Mouse (Mus musculus) MEL (cell line): ENCODE measurements around the gene Gm11213. TPM values are rescaled to one million over a fixed set of nuclear protein-coding genes. Genes with fewer than 3 reads are reported as not detected.

Experiments used
- DNase-seq: peaks from one replicate; pipeline ENCODE4 v3.0.0; 2011; ENCODE audit warnings: low read depth, low spot score
- H3K27ac ChIP-seq: 2 replicates; pipeline ENCODE4 v1.5.1; 2012; ENCODE audit warnings: low read depth, mild to moderate bottlenecking, control low read depth, low read length, moderate library complexity; ENCODE audit not compliant: control insufficient read depth
- H3K27me3 ChIP-seq, 2 experiments: fragments of 150-350 bp in 1 of 2; sonication (generic) in 1 of 2; 2 replicates each; pipeline ENCODE4 v1.6.1; 2012; ENCODE audit warnings: low read length in 2 of 2, mild to moderate bottlenecking in 2 of 2, improper control_type of control experiment in 1 of 2, moderate library complexity in 1 of 2; ENCODE audit not compliant: insufficient read depth in 2 of 2, control insufficient read depth in 1 of 2
- H3K36me3 ChIP-seq, 2 experiments: 2 replicates each; pipeline ENCODE4 v1.6.1; 2012 to 2014; ENCODE audit warnings: low read length in 2 of 2, improper control_type of control experiment in 1 of 2, inconsistent platforms in 1 of 2, mild to moderate bottlenecking in 1 of 2; ENCODE audit not compliant: insufficient read depth in 2 of 2, control insufficient read depth in 1 of 2
- H3K4me1 ChIP-seq, 2 experiments: fragments of 150-350 bp in 1 of 2; sonication (generic) in 1 of 2; 2 replicates each; pipeline ENCODE4 v1.6.1; 2012; ENCODE audit warnings: low read length in 2 of 2, improper control_type of control experiment in 1 of 2, mild to moderate bottlenecking in 1 of 2; ENCODE audit not compliant: insufficient read depth in 2 of 2, control insufficient read depth in 1 of 2
- H3K4me3 ChIP-seq, 2 experiments: fragments of 150-350 bp in 1 of 2; sonication (generic) in 1 of 2; 2 replicates each; pipeline ENCODE4 v1.5.1; 2012; ENCODE audit warnings: low read depth in 2 of 2, low read length in 2 of 2, mild to moderate bottlenecking in 2 of 2, moderate library complexity in 2 of 2, control low read depth in 1 of 2, improper control_type of control experiment in 1 of 2; ENCODE audit not compliant: control insufficient read depth in 1 of 2, insufficient read depth in 1 of 2
- H3K79me2 ChIP-seq: 2 replicates; pipeline ENCODE4 v1.6.1; 2012; ENCODE audit warnings: mild to moderate bottlenecking, low read length, moderate library complexity; ENCODE audit not compliant: control insufficient read depth, poor library complexity, insufficient read depth
- H3K9ac ChIP-seq: 2 replicates; pipeline ENCODE4 v1.6.1; 2012; ENCODE audit warnings: low read depth, mild to moderate bottlenecking, control low read depth, low read length, moderate library complexity; ENCODE audit not compliant: control insufficient read depth, poor library complexity, severe bottlenecking
- H3K9me3 ChIP-seq: fragments of 150-350 bp; sonication (generic); replicated peaks from 2 replicates; pipeline ENCODE4 v1.6.1; 2012; ENCODE audit warnings: mild to moderate bottlenecking, low read length, improper control_type of control experiment, moderate library complexity; ENCODE audit not compliant: insufficient read depth
- CTCF ChIP-seq, 3 experiments: IDR thresholded peaks in 2 of 3; conservative IDR thresholded peaks in 1 of 3; 2 replicates each; pipeline ENCODE4 v1.5.1; 2011 to 2012; ENCODE audit warnings: low read length in 3 of 3, low read depth in 2 of 3, mild to moderate bottlenecking in 2 of 3, improper control_type of control experiment in 1 of 3, inconsistent platforms in 1 of 3, mixed read lengths in 1 of 3, moderate library complexity in 1 of 3; ENCODE audit not compliant: control insufficient read depth in 1 of 3, insufficient read depth in 1 of 3, poor library complexity in 1 of 3, severe bottlenecking in 1 of 3
- E2F4 ChIP-seq: IDR thresholded peaks from 2 replicates; pipeline ENCODE4 v1.6.1; 2011; ENCODE audit warnings: low read depth, low read length, improper control_type of control experiment, borderline replicate concordance
- GABPA ChIP-seq: IDR thresholded peaks from 2 replicates; pipeline ENCODE4 v1.6.1; 2012; ENCODE audit warnings: low read depth, mild to moderate bottlenecking, inconsistent platforms, low read length, improper control_type of control experiment, moderate library complexity
- GATA1 ChIP-seq: IDR thresholded peaks from 2 replicates; pipeline ENCODE4 v1.6.1; 2011; ENCODE audit warnings: low read depth, low read length, improper control_type of control experiment
- HCFC1 ChIP-seq: IDR thresholded peaks from 2 replicates; pipeline ENCODE4 v1.6.1; 2012; ENCODE audit warnings: low read depth, mild to moderate bottlenecking, inconsistent platforms, low read length, improper control_type of control experiment, moderate library complexity
- KAT2A ChIP-seq: conservative IDR thresholded peaks from 2 replicates; pipeline ENCODE4 v1.6.1; 2012; ENCODE audit warnings: low read depth, low read length, improper control_type of control experiment, inconsistent platforms
- MAFK ChIP-seq: IDR thresholded peaks from 2 replicates; pipeline ENCODE4 v1.6.1; 2011; ENCODE audit warnings: low read depth, mild to moderate bottlenecking, low read length, improper control_type of control experiment, borderline replicate concordance
- MEF2A ChIP-seq: IDR thresholded peaks from 2 replicates; pipeline ENCODE4 v1.6.1; 2014; ENCODE audit warnings: low read depth, mild to moderate bottlenecking, inconsistent platforms, low read length, improper control_type of control experiment; ENCODE audit not compliant: poor library complexity, insufficient replicate concordance, severe bottlenecking; ENCODE audit errors: extremely low read depth
- MYB ChIP-seq: IDR thresholded peaks from 2 replicates; pipeline ENCODE4 v1.6.1; 2011; ENCODE audit warnings: mild to moderate bottlenecking, low read depth, low read length, improper control_type of control experiment
- MYC ChIP-seq: IDR thresholded peaks from 2 replicates; pipeline ENCODE4 v1.6.1; 2011; ENCODE audit warnings: low read depth, mild to moderate bottlenecking, low read length, improper control_type of control experiment, moderate library complexity
- POLR2A ChIP-seq, 2 experiments: IDR thresholded peaks; 2 replicates each; pipeline ENCODE4 v1.6.1; 2011 to 2012; ENCODE audit warnings: low read length in 2 of 2, mild to moderate bottlenecking in 2 of 2, control low read depth in 1 of 2, improper control_type of control experiment in 1 of 2, low read depth in 1 of 2, moderate library complexity in 1 of 2; ENCODE audit not compliant: control insufficient read depth in 1 of 2, insufficient read depth in 1 of 2, poor library complexity in 1 of 2
- POLR2AphosphoS2 ChIP-seq: IDR thresholded peaks from 2 replicates; pipeline ENCODE4 v1.6.1; 2011; ENCODE audit warnings: low read length, improper control_type of control experiment
- POLR2AphosphoS5 ChIP-seq: IDR thresholded peaks from 2 replicates; pipeline ENCODE4 v1.6.1; 2012; ENCODE audit warnings: low read depth, borderline replicate concordance, mild to moderate bottlenecking, inconsistent platforms, low read length, moderate library complexity, mixed read lengths
- SMC3 ChIP-seq: IDR thresholded peaks from 2 replicates; pipeline ENCODE4 v1.6.1; 2011; ENCODE audit warnings: low read depth, low read length, improper control_type of control experiment
- TAL1 ChIP-seq: IDR thresholded peaks from 2 replicates; pipeline ENCODE4 v1.6.1; 2012; ENCODE audit warnings: mild to moderate bottlenecking, inconsistent platforms, low read length, moderate library complexity, mixed read lengths
- TBP ChIP-seq: IDR thresholded peaks from 2 replicates; pipeline ENCODE4 v1.8.0; 2011; ENCODE audit warnings: low read depth, low read length, improper control_type of control experiment
- USF1 ChIP-seq: IDR thresholded peaks from 2 replicates; pipeline ENCODE4 v1.6.1; 2014; ENCODE audit warnings: low read depth, mild to moderate bottlenecking, inconsistent platforms, low read length, improper control_type of control experiment, moderate library complexity
- USF2 ChIP-seq, 2 experiments: IDR thresholded peaks; 2 replicates each; pipeline ENCODE4 v1.6.1; 2011 to 2012; ENCODE audit warnings: improper control_type of control experiment in 2 of 2, low read length in 2 of 2, borderline replicate concordance in 1 of 2, inconsistent platforms in 1 of 2, low read depth in 1 of 2, mild to moderate bottlenecking in 1 of 2; ENCODE audit not compliant: insufficient read depth in 1 of 2
- ZC3H11A ChIP-seq: IDR thresholded peaks from 2 replicates; pipeline ENCODE4 v1.6.1; 2012; ENCODE audit warnings: low read depth, mild to moderate bottlenecking, inconsistent platforms, low read length, improper control_type of control experiment
- ZMIZ1 ChIP-seq: IDR thresholded peaks from 2 replicates; pipeline ENCODE4 v1.6.1; 2012; ENCODE audit warnings: low read depth, mild to moderate bottlenecking, inconsistent platforms, low read length, improper control_type of control experiment, moderate library complexity
- ZNF384 ChIP-seq: IDR thresholded peaks from 2 replicates; pipeline ENCODE4 v1.6.1; 2012; ENCODE audit warnings: low read depth, mild to moderate bottlenecking, inconsistent platforms, low read length, improper control_type of control experiment
- polyA plus RNA-seq, 2 experiments: library from polyadenylated mRNA; stranded (reverse) in 1 of 2; unstranded in 1 of 2; fragments of >175 nt in 1 of 2; fragments of >200 nt in 1 of 2; gene quantifications; 2 replicates each; pipeline versions ENCODE4 v1.2.1 to v1.2.4; 2012; ENCODE audit warnings: low replicate concordance in 2 of 2, low read depth in 1 of 2; ENCODE audit not compliant: insufficient read length in 2 of 2, insufficient read depth in 1 of 2, missing spikeins in 1 of 2
- total RNA-seq: library from RNA; depleted of rRNA; stranded (reverse); fragments of 300-350 nt; gene quantifications from 2 replicates; pipeline ENCODE4 v1.2.3, GENCODE M21; 2012

Gene Gm11213
- total and polyA plus RNA-seq, 3 experiments, result not detected

- TF ChIP-seq MAFK (no peak), HCFC1 (no peak), POLR2A (IDR thresholded peaks at IDR 0.05; ENCODE audit: control insufficient read depth in 1 of 2, insufficient read depth in 1 of 2, low read depth in 1 of 2, low read length in 2 of 2, poor library complexity in 1 of 2) (no peak), MYC (no peak), POLR2AphosphoS5 (no peak), SMC3 (no peak), ZNF384 (no peak), ZC3H11A (no peak), GATA1 (no peak), USF2 (IDR thresholded peaks at IDR 0.05; ENCODE audit: borderline replicate concordance in 1 of 2, insufficient read depth in 1 of 2, low read depth in 1 of 2, low read length in 2 of 2) (no peak), POLR2AphosphoS2 (no peak), CTCF (IDR thresholded peaks at IDR 0.05 in 2 of 3, conservative IDR thresholded peaks at IDR 0.05 in 1 of 3; ENCODE audit: control insufficient read depth in 1 of 3, insufficient read depth in 1 of 3, low read depth in 2 of 3, low read length in 3 of 3, poor library complexity in 1 of 3, severe bottlenecking in 1 of 3) (no peak), TAL1 (no peak), MEF2A (no peak), MYB (no peak), E2F4 (no peak), GABPA (no peak), TBP (no peak)
- Histone ChIP-seq H3K4me3 (no peak overlapping the region), H3K9me3 (no peaks in the 10 kb centered on the region), H3K4me1 (no peaks in the 10 kb centered on the region), H3K36me3 (peaks cover 0 to 2% of the 10 kb centered on the region in 2 experiments; a peak in 2 of 4 replicates), H3K27me3 (no peaks in the 10 kb centered on the region), H3K79me2 (no peaks in the 10 kb centered on the region), H3K9ac (no peak overlapping the region), H3K27ac (no peak overlapping the region)
- no peak for DNase-seq
Observed at GRCm38 (mm10) chr4:63621861-63622260, 16.8 kb upstream of the Gm11213 start.

- H3K4me1 ChIP-seq, result no peaks in the 10 kb centered on the region
- no peaks in the 10 kb centered on the region for H3K36me3 ChIP-seq
- TF ChIP-seq USF1 (no peak), MAFK (no peak), E2F4 (no peak), POLR2AphosphoS5 (no peak), TAL1 (no peak), KAT2A (no peak), ZMIZ1 (no peak)
- H3K79me2 ChIP-seq, result no peaks in the 10 kb centered on the region
- no peak overlapping the region for H3K9ac ChIP-seq
- no peak for DNase-seq
- no peaks in the 10 kb centered on the region for H3K27me3 ChIP-seq
- H3K27ac ChIP-seq, result no peak overlapping the region
- H3K4me3 ChIP-seq, result no peak overlapping the region
- no peaks in the 10 kb centered on the region for H3K9me3 ChIP-seq
Observed at GRCm38 (mm10) chr4:63608391-63608790, 3.3 kb upstream of the Gm11213 start.
